Mouse (Mus musculus): ENCODE results near the gene Senp3. TPM values are rescaled to one million over a fixed set of nuclear protein-coding genes. Genes with fewer than 3 reads are reported as not detected.
A peak's percentile ranks its signal among the peaks of the same experiment; 100 is the strongest.

Senp3 gene
- polyA plus RNA-seq, 1 experiment from 2014 or later: 125 TPM

DNA sequence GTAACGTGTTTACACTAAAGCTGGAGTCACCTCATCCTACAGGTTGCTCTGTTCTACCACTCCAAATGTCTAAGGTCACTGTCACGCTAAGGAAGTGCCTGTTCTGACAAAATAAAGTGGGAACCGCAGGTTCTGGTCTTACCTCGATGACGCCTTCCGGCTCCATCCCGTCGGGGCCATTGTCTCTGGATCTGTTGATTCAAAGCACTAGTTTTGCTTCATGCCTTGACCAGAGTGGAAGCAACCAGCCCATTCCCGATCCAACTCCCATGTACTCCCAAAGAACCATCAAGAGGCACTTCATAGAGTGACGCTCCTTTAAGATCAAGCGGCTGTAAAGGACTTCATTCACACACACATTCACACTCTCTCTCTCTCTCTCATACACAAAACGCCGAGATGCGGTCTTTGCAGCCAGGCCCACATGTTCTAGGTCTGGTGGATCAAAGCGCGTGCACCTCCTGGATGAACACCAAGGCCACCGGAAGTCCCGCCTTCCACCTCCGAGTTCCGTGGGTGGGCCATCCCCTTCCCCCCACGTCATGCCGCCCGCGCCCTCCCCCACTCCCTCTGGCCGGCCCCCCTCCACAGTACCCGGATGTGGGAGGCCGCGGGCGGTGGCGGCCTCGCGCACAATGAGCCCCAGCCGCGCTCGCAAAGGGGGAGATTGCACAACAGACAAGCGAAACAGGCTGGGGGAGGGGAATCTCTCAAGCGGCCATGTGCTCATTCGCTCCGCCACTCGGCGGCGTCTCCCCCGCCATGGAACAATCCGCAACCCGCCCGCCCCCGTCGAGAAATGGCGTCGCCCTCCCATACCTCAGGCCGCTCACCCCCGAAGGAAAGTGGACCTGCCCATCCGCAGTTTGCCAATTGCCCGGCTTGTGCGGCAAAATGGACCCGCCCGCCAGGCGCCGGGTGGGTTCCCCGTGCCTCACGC lies 10.8 kb downstream of the Senp3 start:
- under 1% methylated on average over 47 of the region's 61 CpGs for WGBS
- Histone ChIP-seq H3K4me1 (peaks cover 28% of the 10 kb centered on the region), H3K36me3 (peaks cover 75% of the 10 kb centered on the region), H3K9me3 (no peaks in the 10 kb centered on the region), H3K4me2 (replicated peaks) (peak overlapping the region; percentile 99), H3K4me3 (peak overlapping the region; percentile 100), H3K9ac (peak overlapping the region; percentile 100), H3K27me3 (no peaks in the 10 kb centered on the region), H3K27ac (peak overlapping the region; percentile 97)
- peak; percentile 66 for ATAC-seq (ENCODE audit: low FRiP score, low read depth)

DNA sequence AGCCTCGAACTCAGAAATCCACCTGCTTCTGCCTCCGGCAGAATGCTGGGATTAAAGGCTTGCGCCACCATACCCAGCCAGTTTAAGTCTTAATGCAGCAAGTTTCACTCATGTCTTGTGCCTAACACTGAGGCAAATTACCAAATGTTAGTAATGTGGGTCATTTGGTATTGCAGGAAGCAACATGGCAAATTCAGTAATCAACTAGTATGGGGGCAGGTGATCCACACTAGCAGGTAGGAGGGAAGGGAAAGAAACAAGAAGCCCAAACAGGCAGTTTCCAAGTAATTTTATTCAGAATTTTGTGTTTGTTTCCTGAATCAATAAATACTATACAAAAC lies 15.2 kb downstream of the Senp3 start:
- no peak overlapping the region for H3K4me3 ChIP-seq
- peaks cover 27% of the 10 kb centered on the region for H3K4me1 ChIP-seq
- 84% methylated on average over 3 of the region's 3 CpGs for WGBS
- no peaks in the 10 kb centered on the region for H3K9me3 ChIP-seq
- no peak overlapping the region for H3K9ac ChIP-seq
- peaks cover 71% of the 10 kb centered on the region for H3K36me3 ChIP-seq
- no peaks in the 10 kb centered on the region for H3K27me3 ChIP-seq
- H3K4me2 ChIP-seq (replicated peaks): no peak overlapping the region
- ATAC-seq (ENCODE audit: low FRiP score, low read depth): no peak
- no peak overlapping the region for H3K27ac ChIP-seq

- Histone ChIP-seq H3K27me3 (no peaks in the 10 kb centered on the region), H3K4me1 (peaks cover 32% of the 10 kb centered on the region), H3K27ac (no peak within 1 kb of the TSS), H3K36me3 (peaks cover 71% of the 10 kb centered on the region), H3K9me3 (no peaks in the 10 kb centered on the region), H3K9ac (no peak within 1 kb of the TSS), H3K4me2 (replicated peaks) (0 out of 2 replicates have a peak within 1 kb of the TSS, but pooled peaks have one; percentile 25), H3K4me3 (no peak within 1 kb of the TSS)
- ATAC-seq (ENCODE audit: low FRiP score, low read depth): no peak
- 24% methylated on average over 7 of the region's 7 CpGs for WGBS
Observed at GRCm38 (mm10) chr11:69665961-69666664, 15.8 kb downstream of the Senp3 start, which contains the start of gene Cd68. Gene Cd68, minus strand, starts transcription at chr11:69666153.

DNA sequence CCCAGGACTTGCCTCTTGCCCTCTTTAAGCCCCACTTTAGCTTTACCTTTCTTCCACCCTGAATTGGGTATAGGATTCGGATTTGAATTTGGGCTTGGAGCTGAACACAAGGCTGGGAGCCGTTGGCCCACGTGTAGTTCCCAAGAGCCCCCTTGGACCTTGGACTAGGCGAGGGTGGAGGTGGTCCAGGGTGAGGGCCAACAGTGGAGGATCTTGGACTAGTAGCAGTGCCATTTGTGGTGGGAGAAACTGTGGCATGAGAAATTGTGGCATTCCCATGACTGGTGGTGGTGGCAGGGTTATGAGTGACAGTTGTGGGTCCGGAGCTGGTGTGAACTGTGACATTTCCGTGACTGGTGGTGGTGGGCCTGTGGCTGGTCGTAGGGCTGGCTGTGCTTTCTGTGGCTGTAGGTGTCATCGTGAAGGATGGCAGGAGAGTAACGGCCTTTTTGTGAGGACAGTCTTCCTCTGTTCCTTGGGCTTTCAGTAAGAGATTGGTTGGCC lies 16.4 kb downstream of the Senp3 start:
- peaks cover 29% of the 10 kb centered on the region for H3K4me1 ChIP-seq
- H3K9ac ChIP-seq: no peak overlapping the region
- WGBS: 70% methylated on average over 9 of the region's 9 CpGs
- no peak overlapping the region for H3K4me3 ChIP-seq
- H3K4me2 ChIP-seq (replicated peaks): 0 out of 2 replicates have a peak overlapping the region, but pooled peaks have one; percentile 25
- H3K27me3 ChIP-seq: no peaks in the 10 kb centered on the region
- no peak for ATAC-seq (ENCODE audit: low FRiP score, low read depth)
- H3K9me3 ChIP-seq: no peaks in the 10 kb centered on the region
- peaks cover 67% of the 10 kb centered on the region for H3K36me3 ChIP-seq
- H3K27ac ChIP-seq: no peak overlapping the region

DNA sequence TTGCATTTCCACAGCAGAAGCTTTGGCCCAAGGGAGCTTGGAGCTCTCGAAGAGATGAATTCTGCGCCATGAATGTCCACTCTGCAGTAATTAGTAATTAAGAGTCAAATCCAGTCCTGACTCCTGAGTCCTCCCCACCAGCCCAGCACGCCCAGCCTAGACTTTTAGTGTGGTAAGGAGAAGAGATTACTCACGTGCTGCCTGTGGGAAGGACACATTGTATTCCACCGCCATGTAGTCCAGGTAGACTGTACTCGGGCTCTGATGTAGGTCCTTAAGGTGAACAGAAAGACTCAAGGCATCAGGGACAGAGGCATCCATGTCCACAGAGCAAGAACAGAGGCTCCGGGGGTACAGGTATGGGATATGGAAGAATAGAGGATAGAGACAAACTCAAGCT lies 17.0 kb downstream of the Senp3 start:
- ATAC-seq (ENCODE audit: low FRiP score, low read depth): no peak
- 94% methylated on average over 7 of the region's 7 CpGs for WGBS
- H3K9ac ChIP-seq: no peak overlapping the region
- H3K4me2 ChIP-seq (replicated peaks): no peak overlapping the region
- H3K9me3 ChIP-seq: no peaks in the 10 kb centered on the region
- H3K4me1 ChIP-seq: peaks cover 22% of the 10 kb centered on the region
- no peak overlapping the region for H3K4me3 ChIP-seq
- H3K36me3 ChIP-seq: peaks cover 66% of the 10 kb centered on the region
- H3K27ac ChIP-seq: no peak overlapping the region
- no peaks in the 10 kb centered on the region for H3K27me3 ChIP-seq

- H3K9me3 ChIP-seq: no peaks in the 10 kb centered on the region
- H3K27ac ChIP-seq: peak overlapping the region; percentile 95; the same call in 1 of the 2 replicates
- peaks cover 14% of the 10 kb centered on the region for H3K4me1 ChIP-seq
- peak overlapping the region; percentile 65; the same call in 1 of the 2 replicates for H3K4me2 ChIP-seq (replicated peaks)
- H3K27me3 ChIP-seq: no peaks in the 10 kb centered on the region
- WGBS: 88% methylated on average over 6 of the region's 6 CpGs
- H3K4me3 ChIP-seq: no peak overlapping the region
- ATAC-seq (ENCODE audit: low FRiP score, low read depth): no peak
- no peak overlapping the region for H3K9ac ChIP-seq
- peaks cover 63% of the 10 kb centered on the region for H3K36me3 ChIP-seq
Observed at GRCm38 (mm10) chr11:69663795-69664194, 18.1 kb downstream of the Senp3 start.

DNA sequence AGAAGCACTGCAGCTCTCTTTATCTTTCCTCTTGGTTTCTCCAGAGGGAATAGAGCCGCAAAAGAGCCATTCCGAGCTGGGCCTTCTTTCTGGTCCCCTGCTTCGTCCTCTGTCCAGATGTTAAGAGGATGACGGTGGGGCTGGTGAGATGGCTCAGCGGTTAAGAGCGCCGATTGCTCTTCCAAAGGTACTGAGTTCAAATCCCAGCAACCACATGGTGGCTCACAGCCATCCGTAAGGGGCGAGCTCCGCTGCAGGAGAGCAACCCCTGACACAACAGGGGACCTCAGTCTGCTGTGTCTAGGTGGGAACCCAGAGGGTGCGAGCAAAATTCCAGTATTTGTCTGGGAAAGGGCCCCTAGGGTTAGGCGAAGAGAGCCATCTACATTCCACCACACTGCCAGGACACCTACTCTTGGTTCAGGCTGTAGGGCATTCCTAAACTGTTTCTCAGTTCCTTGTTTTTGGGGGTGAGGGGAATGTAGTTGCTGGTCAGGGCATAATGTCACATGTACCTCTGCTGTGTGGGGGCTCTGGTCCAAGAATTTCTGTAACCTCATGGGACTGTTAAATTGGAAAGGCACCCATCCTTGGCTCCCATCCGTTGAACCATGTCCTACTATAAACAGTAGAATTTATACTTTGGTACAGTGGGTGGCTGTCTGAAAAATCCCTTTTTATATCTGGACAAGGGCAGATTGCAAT lies 18.8 kb downstream of the Senp3 start:
- 69% methylated on average over 13 of the region's 13 CpGs for WGBS
- H3K9ac ChIP-seq: peak overlapping the region; percentile 71
- 0 out of 2 replicates have a peak, but pooled peaks have one; percentile 2 for ATAC-seq (ENCODE audit: low FRiP score, low read depth)
- no peaks in the 10 kb centered on the region for H3K9me3 ChIP-seq
- H3K27ac ChIP-seq: peak overlapping the region; percentile 95
- peaks cover 14% of the 10 kb centered on the region for H3K4me1 ChIP-seq
- H3K4me2 ChIP-seq (replicated peaks): peak overlapping the region; percentile 65
- peak overlapping the region; percentile 57 for H3K4me3 ChIP-seq
- no peaks in the 10 kb centered on the region for H3K27me3 ChIP-seq
- H3K36me3 ChIP-seq: peaks cover 63% of the 10 kb centered on the region

DNA sequence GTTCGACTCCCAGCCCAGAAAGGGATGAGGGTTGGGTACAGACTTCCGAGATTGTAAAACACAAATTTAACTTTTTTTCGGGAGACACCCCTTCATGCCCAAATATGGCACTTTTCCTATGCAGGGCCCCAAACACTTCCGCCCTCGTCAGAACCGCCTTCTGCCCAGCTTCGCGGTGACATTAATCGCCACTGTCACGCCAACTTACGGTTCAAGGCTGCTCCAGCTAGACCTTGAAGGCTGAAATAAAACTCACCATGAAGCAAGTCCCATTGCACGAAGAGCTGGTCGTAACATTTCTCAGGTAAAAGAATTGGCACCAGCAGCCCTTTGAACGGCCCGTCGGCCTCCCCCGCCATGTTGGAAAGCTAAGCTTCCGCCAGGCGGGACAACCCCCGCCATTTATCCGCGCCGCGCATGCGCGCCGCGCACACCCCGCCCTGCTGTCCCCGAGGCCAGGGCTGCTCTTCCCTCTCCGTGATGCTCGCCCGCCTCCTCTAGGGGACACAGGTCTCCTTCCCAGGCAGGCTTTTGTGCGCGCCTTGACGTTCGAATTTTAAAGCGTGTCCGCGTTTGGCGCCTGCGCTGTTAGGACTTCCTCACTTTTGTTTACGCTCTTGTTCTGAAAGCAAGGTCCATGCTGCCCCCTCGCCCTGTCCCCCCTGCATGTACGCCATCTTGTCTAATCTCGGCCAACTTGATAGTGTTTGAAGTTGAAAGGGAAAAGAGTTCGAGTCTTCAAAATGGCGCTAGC lies 19.5 kb downstream of the Senp3 start, which contains the start of gene Mpdu1:
Gene Mpdu1 (minus strand): TSS at position 430 of the 754 bp plus-strand sequence.
- Histone ChIP-seq H3K4me3 (peak within 1 kb of the TSS; percentile 57), H3K9me3 (no peaks in the 10 kb centered on the region), H3K4me1 (peaks cover 14% of the 10 kb centered on the region), H3K36me3 (peaks cover 63% of the 10 kb centered on the region), H3K27ac (peak within 1 kb of the TSS; percentile 95), H3K27me3 (no peaks in the 10 kb centered on the region), H3K9ac (peak within 1 kb of the TSS; percentile 71), H3K4me2 (replicated peaks) (peak within 1 kb of the TSS; percentile 65)
- WGBS: under 1% methylated on average over 48 of the region's 48 CpGs
- peak; percentile 94 for ATAC-seq (ENCODE audit: low FRiP score, low read depth)

- Histone ChIP-seq H3K4me2 (replicated peaks) (peak overlapping the region; percentile 65), H3K9me3 (no peaks in the 10 kb centered on the region), H3K9ac (peak overlapping the region; percentile 71), H3K4me1 (peaks cover 19% of the 10 kb centered on the region), H3K27me3 (no peaks in the 10 kb centered on the region), H3K27ac (peak overlapping the region; percentile 95; the same call in 1 of the 2 replicates), H3K4me3 (peak overlapping the region; percentile 57), H3K36me3 (peaks cover 66% of the 10 kb centered on the region)
- 82% methylated on average over 3 of the region's 3 CpGs for WGBS
- no peak for ATAC-seq (ENCODE audit: low FRiP score, low read depth)
Observed at GRCm38 (mm10) chr11:69661221-69661881, 20.5 kb downstream of the Senp3 start.

DNA sequence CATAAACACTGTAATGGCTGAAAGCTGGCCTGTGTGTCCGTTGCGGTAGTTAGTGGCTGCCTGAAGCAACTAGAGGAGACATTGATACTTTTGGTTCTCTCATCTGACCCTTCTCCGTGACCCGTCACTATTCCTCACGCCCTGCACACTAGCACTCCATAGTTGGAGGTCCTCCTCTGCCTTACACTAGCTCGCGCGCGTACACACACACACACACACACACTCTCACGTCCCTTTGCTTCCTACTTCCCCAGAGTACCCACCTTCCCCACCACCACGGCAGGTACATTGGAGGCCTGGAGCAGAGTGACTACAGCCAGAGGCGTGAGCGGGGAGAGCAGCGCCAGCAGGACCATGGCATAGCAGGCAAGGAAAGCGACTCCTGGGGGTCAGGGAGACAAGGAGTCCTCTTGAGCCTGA lies 24.4 kb downstream of the Senp3 start:
- no peak overlapping the region for H3K9ac ChIP-seq
- 80% methylated on average over 15 of the region's 15 CpGs for WGBS
- no peak for ATAC-seq (ENCODE audit: low FRiP score, low read depth)
- no peak overlapping the region for H3K27ac ChIP-seq
- H3K4me2 ChIP-seq (replicated peaks): no peak overlapping the region
- H3K4me3 ChIP-seq: no peak overlapping the region; the same call in 1 of the 2 replicates
- no peaks in the 10 kb centered on the region for H3K9me3 ChIP-seq
- peaks cover 32% of the 10 kb centered on the region for H3K4me1 ChIP-seq
- peaks cover 61% of the 10 kb centered on the region for H3K36me3 ChIP-seq
- no peaks in the 10 kb centered on the region for H3K27me3 ChIP-seq
